Mouse (Mus musculus): ENCODE results near the gene Crk. TPM values are rescaled to one million over a fixed set of nuclear protein-coding genes. Genes with fewer than 3 reads are reported as not detected.
A peak's percentile ranks its signal among the peaks of the same experiment; 100 is the strongest.
"Not testable (repeated sequence)": the region's sequence is repeated elsewhere in the genome, so short reads cannot be mapped to it uniquely, and the experiment has no call there.

Crk gene
- polyA plus RNA-seq, 1 experiment = 80.6 TPM

DNA sequence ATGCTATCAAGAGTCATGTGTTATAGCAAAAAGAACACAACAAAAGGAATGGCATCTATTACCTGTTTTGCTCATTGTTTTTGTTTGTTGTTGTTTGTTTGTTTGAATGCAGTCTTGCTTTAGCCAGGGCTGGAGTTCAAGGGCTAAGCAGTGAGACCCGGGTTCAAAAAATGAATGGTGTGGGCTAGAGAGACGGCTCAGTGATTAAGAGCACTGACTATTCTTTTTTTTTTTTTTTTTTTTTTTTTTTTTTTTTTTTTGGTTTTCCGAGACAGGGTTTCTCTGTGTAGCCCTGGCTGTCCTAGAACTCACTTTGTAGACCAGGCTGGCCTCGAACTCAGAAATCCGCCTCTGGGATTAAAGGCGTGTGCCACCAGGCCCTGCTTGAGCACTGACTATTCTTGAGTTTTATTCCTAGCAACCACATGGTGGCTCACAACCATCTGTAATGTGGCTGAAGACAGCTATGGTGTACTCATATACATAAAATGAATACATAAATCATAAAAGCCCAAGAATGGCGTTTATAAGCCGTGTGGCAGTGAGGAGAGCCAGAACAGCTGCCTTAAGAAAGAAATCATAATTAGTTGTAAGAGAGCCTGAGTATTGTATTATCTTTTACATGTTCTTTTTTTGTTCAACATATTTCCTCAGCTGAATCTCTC is 37.7 kb downstream of the Crk start:
- Histone ChIP-seq H3K4me3 (replicated peaks; ENCODE audit: insufficient read depth, low read depth, low read length) (no peak overlapping the region), H3K4me1 (ENCODE audit: control insufficient read depth, insufficient read depth, low read length) (no peaks in the 10 kb centered on the region), H3K27ac (ENCODE audit: insufficient read depth, low read length) (no peak overlapping the region), H3K27me3 (ENCODE audit: control insufficient read depth, insufficient read depth, low read length) (no peaks in the 10 kb centered on the region)
- WGBS = 80% methylated on average over 8 of the region's 8 CpGs
- DNase-seq = no peak
- TF ChIP-seq POLR2A (IDR thresholded peaks at IDR 0.05; ENCODE audit: borderline replicate concordance, insufficient read depth, low read length) = no peak
- TF ChIP-seq CTCF (IDR thresholded peaks at IDR 0.05; ENCODE audit: borderline replicate concordance, insufficient read depth, low read depth, low read length) = no peak

- H3K27me3 ChIP-seq (ENCODE audit: control insufficient read depth, insufficient read depth, low read length) = no peaks in the 10 kb centered on the region
- 41% methylated on average over 4 of the region's 4 CpGs for WGBS
- no peaks in the 10 kb centered on the region for H3K4me1 ChIP-seq (ENCODE audit: control insufficient read depth, insufficient read depth, low read length)
- TF ChIP-seq POLR2A (IDR thresholded peaks at IDR 0.05; ENCODE audit: borderline replicate concordance, insufficient read depth, low read length) (no peak), CTCF (IDR thresholded peaks at IDR 0.05; ENCODE audit: borderline replicate concordance, insufficient read depth, low read depth, low read length) (no peak)
- H3K27ac ChIP-seq (ENCODE audit: insufficient read depth, low read length) = no peak overlapping the region
- DNase-seq = no peak
- no peak overlapping the region for H3K4me3 ChIP-seq (replicated peaks; ENCODE audit: insufficient read depth, low read depth, low read length)
Measured at GRCm38 (mm10) chr11:75722339-75722738, 43.3 kb downstream of the Crk start.

GRCm38 (mm10) chr11:75727168-75727567 is 48.1 kb downstream of the Crk start:
- TF ChIP-seq POLR2A (IDR thresholded peaks at IDR 0.05; ENCODE audit: borderline replicate concordance, insufficient read depth, low read length) = no peak
- no peak for TF ChIP-seq CTCF (IDR thresholded peaks at IDR 0.05; ENCODE audit: borderline replicate concordance, insufficient read depth, low read depth, low read length)
- H3K4me1 ChIP-seq (ENCODE audit: control insufficient read depth, insufficient read depth, low read length) = no peaks in the 10 kb centered on the region
- H3K27me3 ChIP-seq (ENCODE audit: control insufficient read depth, insufficient read depth, low read length) = no peaks in the 10 kb centered on the region
- H3K4me3 ChIP-seq (replicated peaks; ENCODE audit: insufficient read depth, low read depth, low read length) = no peak overlapping the region
- DNase-seq = no peak
- H3K27ac ChIP-seq (ENCODE audit: insufficient read depth, low read length) = no peak overlapping the region
- WGBS = 63% methylated on average over 2 of the region's 2 CpGs

GRCm38 (mm10) chr11:75727659-75728058 is 48.6 kb downstream of the Crk start:
- H3K27me3 ChIP-seq (ENCODE audit: control insufficient read depth, insufficient read depth, low read length); H3K27ac ChIP-seq (ENCODE audit: insufficient read depth, low read length); DNase-seq; H3K4me3 ChIP-seq (replicated peaks; ENCODE audit: insufficient read depth, low read depth, low read length); H3K4me1 ChIP-seq (ENCODE audit: control insufficient read depth, insufficient read depth, low read length): not testable (repeated sequence)
- WGBS = 95% methylated on average over 6 of the region's 6 CpGs

DNA sequence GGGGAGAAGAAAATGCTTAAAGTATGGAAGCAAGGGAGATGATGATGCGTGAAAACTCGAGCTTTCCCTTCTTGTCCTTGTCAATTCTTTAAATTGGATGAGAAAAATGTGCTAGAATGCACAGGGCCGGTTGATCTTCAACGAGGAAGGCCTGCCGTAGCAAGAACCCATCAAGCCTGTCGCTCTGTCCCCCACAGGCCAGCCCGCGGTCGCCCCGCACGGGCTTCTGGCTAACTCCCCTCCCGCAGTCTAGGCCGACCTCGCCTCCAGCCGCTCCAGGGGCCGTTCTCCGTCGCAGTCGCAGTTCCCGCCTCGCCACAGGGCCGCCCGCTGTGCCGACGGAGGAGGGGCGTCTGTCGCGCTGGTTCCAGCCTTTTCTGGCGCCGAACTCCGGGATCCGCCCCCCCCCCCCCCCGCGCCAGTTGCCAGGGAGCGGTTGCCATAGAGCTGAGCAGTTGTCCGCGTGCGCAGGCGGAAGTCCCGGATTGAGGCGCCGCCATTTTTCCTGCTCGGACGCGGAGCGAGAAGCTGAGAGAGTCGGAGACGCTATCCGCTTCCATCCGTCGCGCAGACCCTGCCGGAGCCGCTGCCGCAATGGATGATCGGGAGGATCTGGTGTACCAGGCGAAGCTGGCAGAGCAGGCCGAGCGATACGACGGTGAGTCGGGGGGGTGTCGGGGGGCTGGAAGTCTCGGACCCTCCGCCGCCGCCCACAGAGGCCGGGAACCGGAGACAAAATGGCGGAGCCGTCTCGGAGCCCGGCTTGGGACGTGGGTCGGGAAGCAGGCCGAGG is 53.6 kb downstream of the Crk start, which contains the start of gene Ywhae:
TSS of gene Ywhae (plus strand) at position 436 of the 793 bp plus-strand sequence.
- H3K27me3 ChIP-seq (ENCODE audit: control insufficient read depth, insufficient read depth, low read length) = no peaks in the 10 kb centered on the region
- WGBS = under 1% methylated on average over 76 of the region's 76 CpGs
- TF ChIP-seq CTCF (IDR thresholded peaks at IDR 0.05; ENCODE audit: borderline replicate concordance, insufficient read depth, low read depth, low read length) (no peak), POLR2A (IDR thresholded peaks at IDR 0.05; ENCODE audit: borderline replicate concordance, insufficient read depth, low read length) (peak; percentile 81)
- DNase-seq = peak; percentile 91 to 95
- H3K4me3 ChIP-seq (replicated peaks; ENCODE audit: insufficient read depth, low read depth, low read length) = peak within 1 kb of the TSS; percentile 94
- H3K27ac ChIP-seq (ENCODE audit: insufficient read depth, low read length) = peak within 1 kb of the TSS; percentile 97
- peaks cover 13% of the 10 kb centered on the region for H3K4me1 ChIP-seq (ENCODE audit: control insufficient read depth, insufficient read depth, low read length)

- under 1% methylated on average over 49 of the region's 52 CpGs for whole genome bisulfite sequencing
Measured at GRCm38 (mm10) chr11:75733227-75733940, 54.3 kb downstream of the Crk start.

DNA sequence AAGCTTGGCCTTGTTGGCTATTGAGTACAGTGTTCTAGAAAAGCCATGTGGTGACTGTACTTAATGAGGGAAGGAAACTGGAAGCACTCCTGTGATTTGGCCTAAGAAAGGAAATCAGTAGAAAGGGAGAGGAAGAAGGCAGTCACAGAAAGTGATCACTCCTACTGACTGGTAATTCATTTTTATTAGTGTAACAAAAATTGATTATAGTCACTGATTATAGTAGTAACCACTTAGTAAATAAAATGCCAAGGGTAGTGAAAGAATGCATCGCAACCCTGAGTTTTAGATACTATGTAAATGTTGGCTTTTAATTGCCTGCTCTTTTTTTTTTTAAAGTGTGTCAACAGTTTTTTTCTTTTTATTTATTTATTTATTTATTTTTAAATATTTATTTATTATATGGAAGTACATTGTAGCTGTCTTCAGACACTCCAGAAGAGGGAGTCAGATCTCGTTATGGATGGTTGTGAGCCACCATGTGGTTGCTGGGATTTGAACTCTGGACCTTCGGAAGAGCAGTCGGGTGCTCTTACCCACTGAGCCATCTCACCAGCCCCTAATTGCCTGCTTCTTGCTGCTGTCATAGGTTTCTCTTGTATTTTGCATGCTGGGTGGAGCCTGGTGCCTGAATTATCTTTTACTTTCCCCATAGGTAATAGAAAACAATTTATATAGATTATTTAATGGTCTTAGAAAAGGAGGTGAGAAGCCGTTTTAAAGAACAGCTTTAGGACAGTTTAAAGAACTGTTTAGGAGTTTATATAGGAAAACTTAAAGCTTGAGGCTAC is 56.6 kb downstream of the Crk start:
- Histone ChIP-seq H3K4me1 (ENCODE audit: control insufficient read depth, insufficient read depth, low read length) (peaks cover 18% of the 10 kb centered on the region), H3K4me3 (replicated peaks; ENCODE audit: insufficient read depth, low read depth, low read length) (no peak overlapping the region), H3K27ac (ENCODE audit: insufficient read depth, low read length) (no peak overlapping the region), H3K27me3 (ENCODE audit: control insufficient read depth, insufficient read depth, low read length) (no peaks in the 10 kb centered on the region)
- WGBS = 39% methylated on average over 5 of the region's 5 CpGs
- TF ChIP-seq CTCF (IDR thresholded peaks at IDR 0.05; ENCODE audit: borderline replicate concordance, insufficient read depth, low read depth, low read length) (no peak), POLR2A (IDR thresholded peaks at IDR 0.05; ENCODE audit: borderline replicate concordance, insufficient read depth, low read length) (no peak)
- no peak for DNase-seq

More at GRCm38 (mm10) chr11:75733227-75733940, 54.3 kb downstream of the Crk start:
- TF ChIP-seq CTCF (IDR thresholded peaks at IDR 0.05; ENCODE audit: borderline replicate concordance, insufficient read depth, low read depth, low read length) = no peak
- no peak for TF ChIP-seq POLR2A (IDR thresholded peaks at IDR 0.05; ENCODE audit: borderline replicate concordance, insufficient read depth, low read length)
- Histone ChIP-seq H3K27ac (ENCODE audit: insufficient read depth, low read length) (peak overlapping the region; percentile 97), H3K4me1 (ENCODE audit: control insufficient read depth, insufficient read depth, low read length) (peaks cover 18% of the 10 kb centered on the region), H3K27me3 (ENCODE audit: control insufficient read depth, insufficient read depth, low read length) (no peaks in the 10 kb centered on the region), H3K4me3 (replicated peaks; ENCODE audit: insufficient read depth, low read depth, low read length) (peak overlapping the region; percentile 94)
- DNase-seq = no peak

Data from cerebellum, adult 2 months (tissue).